Mouse (Mus musculus): ENCODE results near the gene Tmem191c. TPM values are rescaled to one million over a fixed set of nuclear protein-coding genes. Genes with fewer than 3 reads are reported as not detected.

Gene Tmem191c
- polyA plus RNA-seq, 1 experiment from 2014 or later: 6.8 TPM

DNA sequence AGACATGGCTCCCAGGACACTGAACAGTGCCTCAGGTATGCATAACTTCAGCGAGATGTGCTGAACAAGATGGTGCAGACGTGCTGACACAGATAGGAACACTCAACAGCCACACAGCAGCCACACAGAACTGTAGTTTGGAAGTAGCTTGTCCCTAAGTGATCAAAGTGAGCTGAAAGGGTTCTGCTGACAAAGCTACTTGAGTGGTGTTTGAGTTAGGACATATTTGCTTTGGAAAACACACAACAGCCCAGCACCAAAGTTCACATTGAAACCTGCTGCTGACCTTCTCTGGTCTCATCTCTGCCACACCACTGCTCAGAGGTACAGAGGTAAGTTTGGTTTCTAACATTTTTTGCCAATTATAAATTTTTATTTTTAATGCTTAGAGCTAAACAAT, 55.2 kb downstream of the Tmem191c start, which contains the start of gene Serpind1:
Serpind1 (plus strand) TSS at position 256 of the 400 bp plus-strand sequence.
- Histone ChIP-seq H3K27ac (ENCODE audit: low read depth, low read length) (no peak within 1 kb of the TSS), H3K4me3 (ENCODE audit: low read depth, low read length) (no peak within 1 kb of the TSS), H3K9me3 (ENCODE audit: control insufficient read depth, low read length) (no peaks in the 10 kb centered on the region), H3K36me3 (ENCODE audit: control insufficient read depth, insufficient read depth, low read length) (no peaks in the 10 kb centered on the region), H3K9ac (ENCODE audit: low read length) (no peak within 1 kb of the TSS), H3K4me1 (ENCODE audit: control insufficient read depth, insufficient read depth, low read length) (no peaks in the 10 kb centered on the region), H3K27me3 (ENCODE audit: control insufficient read depth, insufficient read depth, low read length) (no peaks in the 10 kb centered on the region), H3K4me2 (ENCODE audit: low read depth) (no peak within 1 kb of the TSS)
- 79% methylated on average over 2 of the region's 2 CpGs for WGBS
- no peak for ATAC-seq (ENCODE audit: insufficient read depth, low FRiP score, low TSS enrichment)
- no peak for DNase-seq (ENCODE audit: low spot score)

DNA sequence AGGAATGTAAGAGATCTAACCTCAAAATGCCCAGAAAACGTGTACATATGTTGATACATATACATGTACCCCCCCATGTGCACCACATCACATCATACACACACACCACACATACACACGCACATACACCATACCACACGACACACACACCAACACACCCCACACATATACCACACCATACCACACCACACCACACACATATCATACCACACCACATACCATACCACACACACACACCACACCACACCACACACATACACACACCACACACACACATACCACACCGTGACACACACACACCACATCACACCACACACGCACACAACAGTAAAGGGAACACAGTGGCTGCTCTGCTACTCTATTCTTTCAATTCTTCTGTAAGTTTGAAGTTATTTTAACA, 56.0 kb downstream of the Tmem191c start:
- no peak overlapping the region for H3K4me3 ChIP-seq (ENCODE audit: low read depth, low read length)
- H3K27me3 ChIP-seq (ENCODE audit: control insufficient read depth, insufficient read depth, low read length): no peaks in the 10 kb centered on the region
- no peak overlapping the region for H3K4me2 ChIP-seq (ENCODE audit: low read depth)
- H3K9ac ChIP-seq (ENCODE audit: low read length): no peak overlapping the region
- WGBS: 93% methylated on average over 5 of the region's 5 CpGs
- H3K36me3 ChIP-seq (ENCODE audit: control insufficient read depth, insufficient read depth, low read length): no peaks in the 10 kb centered on the region
- DNase-seq (ENCODE audit: low spot score): no peak
- H3K4me1 ChIP-seq (ENCODE audit: control insufficient read depth, insufficient read depth, low read length): no peaks in the 10 kb centered on the region
- H3K27ac ChIP-seq (ENCODE audit: low read depth, low read length): no peak overlapping the region
- no peaks in the 10 kb centered on the region for H3K9me3 ChIP-seq (ENCODE audit: control insufficient read depth, low read length)
- ATAC-seq (ENCODE audit: insufficient read depth, low FRiP score, low TSS enrichment): no peak

Other genes starting within 250 kb of the Tmem191c start
- 96.2 and 106 TPM in 2 replicates for gene Ypel1, start 206.4 kb upstream of the Tmem191c start, polyA plus RNA-seq (2014; fragmentation: Nextera tagmentation; extraction: Ambion mirVana)
- 150 and 156 TPM in 2 replicates for gene Ppil2, start 164.8 kb upstream of the Tmem191c start, polyA plus RNA-seq (2014; fragmentation: Nextera tagmentation; extraction: Ambion mirVana)
- gene 2610318N02Rik, start 150.9 kb upstream of the Tmem191c start, polyA plus RNA-seq (2014; fragmentation: Nextera tagmentation; extraction: Ambion mirVana): 97.3 and 105 TPM in 2 replicates
- 65.7 and 72.2 TPM in 2 replicates for gene Sdf2l1, start 143.7 kb upstream of the Tmem191c start, polyA plus RNA-seq (2014; fragmentation: Nextera tagmentation; extraction: Ambion mirVana)
- 12.2 and 12.5 TPM in 2 replicates for gene Ydjc, start 131.5 kb upstream of the Tmem191c start, polyA plus RNA-seq (2014; fragmentation: Nextera tagmentation; extraction: Ambion mirVana)
- 0.97 and 1.2 TPM in 2 replicates for gene Ccdc116, start 128.8 kb upstream of the Tmem191c start, polyA plus RNA-seq (2014; fragmentation: Nextera tagmentation; extraction: Ambion mirVana)
- 397 and 405 TPM in 2 replicates for gene Ube2l3, start 73.4 kb upstream of the Tmem191c start, polyA plus RNA-seq (2014; fragmentation: Nextera tagmentation; extraction: Ambion mirVana)
- 1.1 TPM in 2 replicates for gene Rimbp3, start 67.5 kb upstream of the Tmem191c start, polyA plus RNA-seq (2014; fragmentation: Nextera tagmentation; extraction: Ambion mirVana)
- 10.0 and 11.2 TPM in 2 replicates for gene Hic2, start 42.5 kb upstream of the Tmem191c start, polyA plus RNA-seq (2014; fragmentation: Nextera tagmentation; extraction: Ambion mirVana)
- 0.15 and 0.23 TPM in 2 replicates for gene Serpind1, start 55.3 kb downstream of the Tmem191c start, polyA plus RNA-seq (2014; fragmentation: Nextera tagmentation; extraction: Ambion mirVana)
- 7.3 and 7.7 TPM in 2 replicates for gene Snap29, start 129.9 kb downstream of the Tmem191c start, polyA plus RNA-seq (2014; fragmentation: Nextera tagmentation; extraction: Ambion mirVana)
- 42.8 and 51.2 TPM in 2 replicates for gene Pi4ka, start 130.2 kb downstream of the Tmem191c start, polyA plus RNA-seq (2014; fragmentation: Nextera tagmentation; extraction: Ambion mirVana)
- 86.5 and 93.8 TPM in 2 replicates for gene Crkl, start 175.9 kb downstream of the Tmem191c start, polyA plus RNA-seq (2014; fragmentation: Nextera tagmentation; extraction: Ambion mirVana)
- gene Aifm3, start 213.5 kb downstream of the Tmem191c start, polyA plus RNA-seq (2014; fragmentation: Nextera tagmentation; extraction: Ambion mirVana): 0.77 and 0.88 TPM in 2 replicates
- gene Lztr1, start 232.6 kb downstream of the Tmem191c start, polyA plus RNA-seq (2014; fragmentation: Nextera tagmentation; extraction: Ambion mirVana): 87.4 and 92.7 TPM in 2 replicates